Mouse (Mus musculus): ENCODE measurements around the gene Nrsn2. TPM values are rescaled to one million over a fixed set of nuclear protein-coding genes. Genes with fewer than 3 reads are reported as not detected.
A peak's percentile ranks its signal among the peaks of the same experiment; 100 is the strongest.
"Not testable (repeated sequence)": the region's sequence is repeated elsewhere in the genome, so short reads cannot be mapped to it uniquely, and the experiment has no call there.

The Nrsn2 gene
- polyA plus RNA-seq, 1 experiment from 2014 or later, result 6.2 TPM

- Histone ChIP-seq H3K27ac (ENCODE audit: low read depth, low read length) (no peak overlapping the region), H3K9ac (ENCODE audit: low read length) (no peak overlapping the region), H3K36me3 (ENCODE audit: control insufficient read depth, insufficient read depth, low read length) (no peaks in the 10 kb centered on the region), H3K4me2 (no peak overlapping the region), H3K27me3 (ENCODE audit: control insufficient read depth, insufficient read depth, low read length) (no peaks in the 10 kb centered on the region), H3K4me1 (ENCODE audit: control insufficient read depth, insufficient read depth, low read length) (no peaks in the 10 kb centered on the region), H3K4me3 (ENCODE audit: low read depth, low read length) (no peak overlapping the region), H3K9me3 (ENCODE audit: control insufficient read depth, low read length) (no peaks in the 10 kb centered on the region)
- WGBS, result 30% methylated on average over 14 of the region's 14 CpGs
- ATAC-seq (ENCODE audit: low FRiP score) (peak; percentile 59; the same call in 1 of the 2 replicates), DNase-seq (ENCODE audit: low spot score, missing footprints) (peak; percentile 90)
Measured at GRCm38 (mm10) chr2:152368532-152369140, 7.8 kb downstream of the Nrsn2 start.

- Histone ChIP-seq H3K4me1 (ENCODE audit: control insufficient read depth, insufficient read depth, low read length) (no peaks in the 10 kb centered on the region), H3K4me2 (no peak overlapping the region), H3K9ac (ENCODE audit: low read length) (no peak overlapping the region), H3K4me3 (ENCODE audit: low read depth, low read length) (no peak overlapping the region), H3K27me3 (ENCODE audit: control insufficient read depth, insufficient read depth, low read length) (no peaks in the 10 kb centered on the region), H3K9me3 (ENCODE audit: control insufficient read depth, low read length) (no peaks in the 10 kb centered on the region), H3K27ac (ENCODE audit: low read depth, low read length) (no peak overlapping the region), H3K36me3 (ENCODE audit: control insufficient read depth, insufficient read depth, low read length) (no peaks in the 10 kb centered on the region)
- ATAC-seq (ENCODE audit: low FRiP score), result no peak
- 86% methylated on average over 5 of the region's 5 CpGs for WGBS
- DNase-seq (ENCODE audit: low spot score, missing footprints), result no peak
Measured at GRCm38 (mm10) chr2:152367917-152368316, 8.5 kb downstream of the Nrsn2 start.

- Histone ChIP-seq H3K27ac (ENCODE audit: low read depth, low read length) (no peak overlapping the region), H3K9ac (ENCODE audit: low read length) (peak overlapping the region; percentile 28; the same call in 1 of the 2 replicates), H3K4me2 (peak overlapping the region; percentile 24; the same call in 1 of the 2 replicates), H3K4me3 (ENCODE audit: low read depth, low read length) (no peak overlapping the region), H3K9me3 (ENCODE audit: control insufficient read depth, low read length) (no peaks in the 10 kb centered on the region), H3K4me1 (ENCODE audit: control insufficient read depth, insufficient read depth, low read length) (no peaks in the 10 kb centered on the region), H3K36me3 (ENCODE audit: control insufficient read depth, insufficient read depth, low read length) (no peaks in the 10 kb centered on the region), H3K27me3 (ENCODE audit: control insufficient read depth, insufficient read depth, low read length) (no peaks in the 10 kb centered on the region)
- WGBS, result 13% methylated on average over 17 of the region's 17 CpGs
- DNase-seq (ENCODE audit: low spot score, missing footprints) (peak; percentile 96), ATAC-seq (ENCODE audit: low FRiP score) (peak; percentile 83)
Measured at GRCm38 (mm10) chr2:152363245-152364147, 12.9 kb downstream of the Nrsn2 start.

- no peaks in the 10 kb centered on the region for H3K36me3 ChIP-seq (ENCODE audit: control insufficient read depth, insufficient read depth, low read length)
- H3K4me3 ChIP-seq (ENCODE audit: low read depth, low read length), result no peak overlapping the region
- no peak overlapping the region for H3K4me2 ChIP-seq
- no peak for ATAC-seq (ENCODE audit: low FRiP score)
- no peak overlapping the region for H3K27ac ChIP-seq (ENCODE audit: low read depth, low read length)
- WGBS, result 87% methylated on average over 8 of the region's 8 CpGs
- DNase-seq (ENCODE audit: low spot score, missing footprints), result no peak
- H3K9me3 ChIP-seq (ENCODE audit: control insufficient read depth, low read length), result no peaks in the 10 kb centered on the region
- no peaks in the 10 kb centered on the region for H3K27me3 ChIP-seq (ENCODE audit: control insufficient read depth, insufficient read depth, low read length)
- no peaks in the 10 kb centered on the region for H3K4me1 ChIP-seq (ENCODE audit: control insufficient read depth, insufficient read depth, low read length)
- no peak overlapping the region for H3K9ac ChIP-seq (ENCODE audit: low read length)
Measured at GRCm38 (mm10) chr2:152361193-152361592, 15.2 kb downstream of the Nrsn2 start.

GRCm38 (mm10) chr2:152360271-152360775 lies 16.1 kb downstream of the Nrsn2 start:
- H3K36me3 ChIP-seq (ENCODE audit: control insufficient read depth, insufficient read depth, low read length), result no peaks in the 10 kb centered on the region
- H3K27ac ChIP-seq (ENCODE audit: low read depth, low read length), result no peak overlapping the region
- no peaks in the 10 kb centered on the region for H3K4me1 ChIP-seq (ENCODE audit: control insufficient read depth, insufficient read depth, low read length)
- no peak overlapping the region for H3K9ac ChIP-seq (ENCODE audit: low read length)
- H3K9me3 ChIP-seq (ENCODE audit: control insufficient read depth, low read length), result no peaks in the 10 kb centered on the region
- H3K4me3 ChIP-seq (ENCODE audit: low read depth, low read length), result no peak overlapping the region
- WGBS, result 59% methylated on average over 7 of the region's 7 CpGs
- no peak for ATAC-seq (ENCODE audit: low FRiP score)
- no peak for DNase-seq (ENCODE audit: low spot score, missing footprints)
- H3K4me2 ChIP-seq, result no peak overlapping the region
- H3K27me3 ChIP-seq (ENCODE audit: control insufficient read depth, insufficient read depth, low read length), result no peaks in the 10 kb centered on the region

- Histone ChIP-seq H3K9me3 (ENCODE audit: control insufficient read depth, low read length) (no peaks in the 10 kb centered on the region), H3K27ac (ENCODE audit: low read depth, low read length) (no peak overlapping the region), H3K4me2 (no peak overlapping the region), H3K4me3 (ENCODE audit: low read depth, low read length) (no peak overlapping the region), H3K9ac (ENCODE audit: low read length) (no peak overlapping the region), H3K4me1 (ENCODE audit: control insufficient read depth, insufficient read depth, low read length) (no peaks in the 10 kb centered on the region), H3K36me3 (ENCODE audit: control insufficient read depth, insufficient read depth, low read length) (no peaks in the 10 kb centered on the region), H3K27me3 (ENCODE audit: control insufficient read depth, insufficient read depth, low read length) (no peaks in the 10 kb centered on the region)
- ATAC-seq (ENCODE audit: low FRiP score), result no peak
- WGBS, result 86% methylated on average over 5 of the region's 5 CpGs
- no peak for DNase-seq (ENCODE audit: low spot score, missing footprints)
Measured at GRCm38 (mm10) chr2:152359616-152360015, 16.8 kb downstream of the Nrsn2 start.

GRCm38 (mm10) chr2:152358977-152359376 lies 17.5 kb downstream of the Nrsn2 start:
- WGBS, result 73% methylated on average over 5 of the region's 5 CpGs
- H3K9me3 ChIP-seq (ENCODE audit: control insufficient read depth, low read length); H3K27ac ChIP-seq (ENCODE audit: low read depth, low read length); H3K4me2 ChIP-seq; H3K4me3 ChIP-seq (ENCODE audit: low read depth, low read length); ATAC-seq (ENCODE audit: low FRiP score); H3K36me3 ChIP-seq (ENCODE audit: control insufficient read depth, insufficient read depth, low read length); DNase-seq (ENCODE audit: low spot score, missing footprints); H3K9ac ChIP-seq (ENCODE audit: low read length); H3K27me3 ChIP-seq (ENCODE audit: control insufficient read depth, insufficient read depth, low read length); H3K4me1 ChIP-seq (ENCODE audit: control insufficient read depth, insufficient read depth, low read length): not testable (repeated sequence)

GRCm38 (mm10) chr2:152357254-152357653 lies 19.2 kb downstream of the Nrsn2 start:
- no peaks in the 10 kb centered on the region for H3K27me3 ChIP-seq (ENCODE audit: control insufficient read depth, insufficient read depth, low read length)
- H3K36me3 ChIP-seq (ENCODE audit: control insufficient read depth, insufficient read depth, low read length), result no peaks in the 10 kb centered on the region
- H3K9ac ChIP-seq (ENCODE audit: low read length), result no peak overlapping the region
- 93% methylated on average over 3 of the region's 3 CpGs for WGBS
- no peak for DNase-seq (ENCODE audit: low spot score, missing footprints)
- no peak overlapping the region for H3K4me2 ChIP-seq
- H3K4me3 ChIP-seq (ENCODE audit: low read depth, low read length), result no peak overlapping the region
- no peaks in the 10 kb centered on the region for H3K4me1 ChIP-seq (ENCODE audit: control insufficient read depth, insufficient read depth, low read length)
- no peak overlapping the region for H3K27ac ChIP-seq (ENCODE audit: low read depth, low read length)
- H3K9me3 ChIP-seq (ENCODE audit: control insufficient read depth, low read length), result no peaks in the 10 kb centered on the region
- ATAC-seq (ENCODE audit: low FRiP score), result no peak
